Mouse (Mus musculus) cortical plate, adult 2 months (tissue): ENCODE data around the gene Lrrc8b. TPM values are rescaled to one million over a fixed set of nuclear protein-coding genes. Genes with fewer than 3 reads are reported as not detected.
A peak's percentile ranks its signal among the peaks of the same experiment; 100 is the strongest.

Experiments
- H3K27ac ChIP-seq: fragments of 200-500 bp; 2 replicates; pipeline ENCODE4 v1.5.1; 2012; ENCODE audit warnings: low read length, control low read depth, inconsistent platforms; ENCODE audit not compliant: insufficient read depth
- H3K4me1 ChIP-seq: fragments of 200-500 bp; 2 replicates; pipeline ENCODE4 v1.6.1; 2011; ENCODE audit warnings: low read length; ENCODE audit not compliant: control insufficient read depth, insufficient read depth
- H3K4me3 ChIP-seq: fragments of 200-500 bp; 2 replicates; pipeline ENCODE4 v1.5.1; 2011; ENCODE audit warnings: mild to moderate bottlenecking, low read length, control low read depth; ENCODE audit not compliant: insufficient read depth
- CTCF ChIP-seq: fragments of 200-500 bp; IDR thresholded peaks from 2 replicates; pipeline ENCODE4 v1.5.1; 2011; ENCODE audit warnings: mild to moderate bottlenecking, control low read depth, low read length; ENCODE audit not compliant: insufficient read depth; ENCODE audit errors: extremely low read depth
- POLR2A ChIP-seq: fragments of 200-500 bp; IDR thresholded peaks from 2 replicates; pipeline ENCODE4 v1.6.1; 2011; ENCODE audit warnings: mild to moderate bottlenecking, low read length, control low read depth; ENCODE audit not compliant: insufficient read depth; ENCODE audit errors: extremely low read depth
- polyA plus RNA-seq: library from polyadenylated mRNA; depleted of rRNA; stranded (reverse); fragments of >200 nt; gene quantifications from 2 replicates; pipeline ENCODE4 v1.2.3, GENCODE M21; 2012; rRNA removed

Lrrc8b gene
- polyA plus RNA-seq, result 57.0 and 58.2 TPM in 2 replicates

DNA sequence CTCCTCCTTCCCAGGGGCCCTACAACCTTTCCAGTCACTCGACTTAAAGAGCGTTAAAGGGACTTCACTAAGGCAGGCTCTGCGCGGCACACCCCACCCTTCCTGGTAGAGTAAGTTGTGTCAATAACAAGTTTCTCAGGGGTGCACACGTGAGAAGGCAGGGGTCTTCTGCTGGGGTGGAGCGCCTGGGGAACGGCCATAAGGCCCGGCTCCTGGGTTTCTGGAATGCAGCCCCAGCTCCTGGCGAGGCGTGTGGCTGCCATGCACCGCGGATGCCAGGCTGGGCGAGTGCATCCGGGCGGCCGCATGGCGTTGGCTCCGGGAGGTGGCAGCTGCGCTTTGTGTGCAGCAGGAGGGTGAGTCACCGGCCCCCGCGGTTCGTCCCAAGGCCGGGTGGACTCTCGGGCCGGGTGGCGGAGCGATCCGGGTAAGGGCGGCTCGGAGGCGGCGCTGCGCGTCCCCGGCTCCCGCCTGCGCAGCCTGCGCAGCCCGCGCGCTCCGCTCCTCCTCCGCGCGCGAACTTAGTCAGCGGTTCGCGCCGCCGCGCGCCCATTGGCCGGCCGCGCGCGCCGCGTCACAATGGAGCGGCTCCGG lies at the start of gene Lrrc8b:
Gene Lrrc8b (plus strand): TSS at position 578 of the 594 bp plus-strand sequence.
- TF ChIP-seq CTCF (no peak), POLR2A (no peak)
- Histone ChIP-seq H3K4me1 (peaks cover 7% of the 10 kb centered on the region; the same call in 1 of the 2 replicates), H3K4me3 (peak within 1 kb of the TSS; percentile 91), H3K27ac (peak within 1 kb of the TSS; percentile 98)

GRCm38 (mm10) chr5:105381482-105381881 lies 34.1 kb upstream of the Lrrc8b start:
- Histone ChIP-seq H3K27ac (no peak overlapping the region), H3K4me3 (no peak overlapping the region), H3K4me1 (no peaks in the 10 kb centered on the region)
- TF ChIP-seq CTCF (no peak), POLR2A (no peak)

- no peak overlapping the region for H3K27ac ChIP-seq
- no peak for TF ChIP-seq POLR2A
- TF ChIP-seq CTCF, result no peak
- H3K4me3 ChIP-seq, result no peak overlapping the region
- no peaks in the 10 kb centered on the region for H3K4me1 ChIP-seq
These were observed 25.2 kb upstream of the Lrrc8b start for GRCm38 (mm10) chr5:105390346-105390745.

DNA sequence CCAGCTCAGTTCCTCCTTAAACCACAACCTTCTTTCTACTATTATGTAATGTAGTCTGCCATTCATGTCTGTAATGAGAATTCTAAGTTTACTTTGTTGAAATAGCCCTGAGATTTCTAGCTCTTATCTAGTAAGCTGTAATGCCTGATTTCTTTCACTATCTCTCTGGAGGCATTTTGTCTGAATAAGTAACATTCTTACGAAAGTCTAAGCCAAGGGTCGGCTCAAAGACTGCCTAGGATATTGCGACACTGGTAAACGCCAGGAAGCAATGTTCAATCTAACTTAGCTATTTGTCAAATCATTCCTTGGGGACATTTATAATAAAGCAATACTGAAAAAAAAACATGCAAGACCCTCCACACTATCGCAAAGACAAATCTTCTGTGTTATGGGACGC lies 21.8 kb upstream of the Lrrc8b start:
- Histone ChIP-seq H3K4me1 (no peaks in the 10 kb centered on the region), H3K27ac (no peak overlapping the region), H3K4me3 (no peak overlapping the region)
- TF ChIP-seq POLR2A, result no peak
- TF ChIP-seq CTCF, result no peak

DNA sequence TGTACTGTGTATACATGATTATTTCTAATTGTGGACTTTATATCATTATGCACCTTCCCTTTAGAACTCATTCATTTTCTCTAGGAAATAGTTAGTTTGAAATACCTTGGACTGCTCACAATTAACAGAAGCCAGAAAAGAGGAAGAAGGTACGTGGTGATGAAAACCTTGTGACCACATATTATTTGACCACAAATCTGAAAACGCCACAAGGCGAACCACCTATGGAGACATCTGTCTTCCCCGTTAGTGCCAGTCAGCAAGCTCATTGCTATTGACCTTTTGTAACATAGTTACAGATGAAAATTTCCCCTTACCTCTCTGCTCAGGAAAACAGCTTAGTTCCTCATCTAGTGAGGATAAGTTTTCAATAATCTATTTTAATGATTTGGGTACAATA lies 20.4 kb upstream of the Lrrc8b start:
- no peaks in the 10 kb centered on the region for H3K4me1 ChIP-seq
- no peak overlapping the region for H3K27ac ChIP-seq
- TF ChIP-seq POLR2A, result no peak
- no peak overlapping the region for H3K4me3 ChIP-seq

DNA sequence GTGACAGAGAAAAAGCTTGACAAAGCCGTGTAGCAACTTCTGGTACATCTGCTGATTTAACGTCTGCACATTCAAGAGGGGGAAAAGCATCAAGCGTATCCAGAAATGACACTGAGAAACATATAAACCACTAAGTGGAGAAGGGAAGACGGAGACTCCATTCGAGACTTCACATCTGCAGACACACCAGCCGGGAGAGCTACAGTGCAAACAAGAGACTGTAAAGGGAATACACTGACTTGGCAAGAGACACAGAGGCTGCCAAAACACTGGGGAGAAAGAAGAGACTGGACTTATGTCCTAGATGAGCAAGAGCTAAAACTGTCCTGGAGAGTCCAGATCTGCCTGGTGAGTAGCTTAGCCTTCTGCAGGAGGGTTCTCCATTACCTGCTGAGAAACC lies 16.6 kb upstream of the Lrrc8b start:
- H3K27ac ChIP-seq, result no peak overlapping the region
- no peak overlapping the region for H3K4me3 ChIP-seq
- TF ChIP-seq POLR2A (no peak), CTCF (no peak)
- no peaks in the 10 kb centered on the region for H3K4me1 ChIP-seq

DNA sequence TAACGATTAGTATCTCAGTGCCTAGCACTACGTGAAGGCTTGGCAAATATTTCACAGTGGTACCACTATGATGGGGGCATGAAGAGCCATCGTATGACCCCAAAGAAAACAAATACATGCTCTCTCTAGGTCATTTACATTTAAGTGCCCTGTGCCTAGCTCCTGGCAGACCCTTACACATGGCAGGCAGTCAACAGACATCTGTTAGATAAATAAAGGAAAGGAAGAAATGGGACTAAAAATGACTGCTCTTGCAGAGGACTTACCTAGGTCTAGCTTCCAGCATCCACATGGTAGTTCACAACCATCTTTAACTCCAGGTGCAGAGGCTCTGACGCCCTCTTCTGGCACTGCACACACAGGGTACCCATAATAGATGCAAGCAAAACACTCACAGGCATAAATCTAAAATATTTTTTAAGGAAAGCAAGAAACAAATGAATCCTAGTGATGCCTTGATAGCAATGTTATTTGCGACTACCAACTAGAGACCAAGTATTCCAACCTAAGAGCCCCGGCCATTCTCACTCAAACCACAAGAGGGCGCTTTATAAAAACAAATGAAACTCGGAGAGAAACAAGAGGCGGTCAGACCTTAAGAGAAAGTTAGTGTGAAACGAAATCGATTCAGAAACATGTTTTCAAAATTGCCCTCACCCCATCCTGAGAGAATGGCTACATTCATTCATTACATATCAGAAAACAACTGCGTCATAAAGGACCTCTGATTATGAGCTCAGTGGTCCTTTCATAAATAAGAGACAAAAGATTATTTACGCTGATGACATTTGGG lies 15.7 kb upstream of the Lrrc8b start:
- TF ChIP-seq CTCF (peak; percentile 45; the same call in 1 of the 2 replicates), POLR2A (no peak)
- Histone ChIP-seq H3K4me3 (peak overlapping the region; percentile 27), H3K27ac (peak overlapping the region; percentile 43; the same call in 1 of the 2 replicates), H3K4me1 (no peaks in the 10 kb centered on the region)

DNA sequence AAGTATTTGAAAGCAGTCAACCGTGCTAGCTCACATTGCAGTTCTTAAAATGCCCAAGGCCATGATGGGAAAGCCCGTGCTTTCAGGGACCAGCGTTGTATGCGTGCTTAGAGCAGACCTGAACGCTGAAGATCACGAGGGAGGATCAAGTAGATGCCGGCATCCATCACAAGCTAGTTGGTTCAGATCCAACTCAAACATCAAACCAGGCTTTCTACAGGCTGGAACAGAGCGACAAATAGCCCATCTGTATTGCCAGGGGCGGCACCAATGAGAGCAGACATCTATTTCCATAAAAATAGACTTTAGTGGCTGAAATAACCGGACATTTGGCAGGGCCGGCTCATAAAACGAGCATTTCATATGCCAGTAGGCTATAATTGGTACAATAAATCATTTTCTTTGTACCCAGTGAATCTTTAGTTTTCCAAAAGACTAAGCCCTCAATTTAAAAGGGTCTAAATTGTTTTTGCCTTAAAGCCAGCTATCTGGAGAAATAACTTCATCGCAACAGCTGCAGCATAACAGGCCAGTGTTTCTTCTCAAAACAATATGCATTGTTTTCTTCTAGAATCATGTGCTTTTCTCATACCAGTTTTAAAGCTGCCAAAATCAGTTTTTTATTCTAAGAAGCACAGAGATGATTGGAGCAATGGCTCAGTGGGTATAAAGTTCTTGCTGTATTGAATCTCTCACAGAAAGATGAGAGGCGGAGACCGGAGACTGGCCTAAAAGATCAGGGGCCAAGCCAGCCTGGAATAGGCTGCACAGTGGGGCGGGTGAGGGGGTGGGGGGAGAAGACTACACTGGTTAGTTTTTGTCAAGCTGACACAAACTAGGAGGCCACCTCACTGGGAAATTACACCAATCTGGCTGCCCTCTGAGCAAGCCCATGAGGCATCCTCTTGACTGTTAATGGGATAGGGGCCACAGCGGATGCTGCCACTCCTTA lies 14.9 kb upstream of the Lrrc8b start:
- peak overlapping the region; percentile 27 for H3K4me3 ChIP-seq
- no peak for TF ChIP-seq POLR2A
- H3K4me1 ChIP-seq, result no peaks in the 10 kb centered on the region
- peak overlapping the region; percentile 43; the same call in 1 of the 2 replicates for H3K27ac ChIP-seq

DNA sequence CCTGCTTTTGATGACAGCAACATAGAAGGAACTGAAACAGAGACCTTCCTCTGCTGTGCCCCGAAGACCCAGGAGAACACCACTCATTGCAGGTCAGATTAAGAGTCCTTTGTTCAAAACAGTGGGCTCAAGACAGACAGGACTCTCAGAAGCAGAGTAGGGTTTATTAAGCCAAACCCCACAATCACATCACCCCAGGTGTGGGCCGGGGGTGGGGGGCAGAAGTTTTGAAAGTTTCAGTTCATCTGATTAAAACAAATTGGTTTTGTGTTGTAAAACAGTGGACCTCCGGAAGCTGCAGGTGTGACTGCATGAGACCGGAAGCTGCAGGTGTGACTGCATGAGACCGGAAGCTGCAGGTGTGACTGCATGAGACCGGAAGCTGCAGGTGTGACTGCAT lies 14.0 kb upstream of the Lrrc8b start:
- Histone ChIP-seq H3K27ac (no peak overlapping the region), H3K4me3 (no peak overlapping the region), H3K4me1 (no peaks in the 10 kb centered on the region)
- TF ChIP-seq POLR2A, result no peak
- no peak for TF ChIP-seq CTCF
